Mouse (Mus musculus) intestine, embryonic 15.5 days (tissue): Measurements from ENCODE around the gene Rcc2. TPM values are rescaled to one million over a fixed set of nuclear protein-coding genes. Genes with fewer than 3 reads are reported as not detected.

Experiments used
- ATAC-seq: fragments of 200-750 bp; cut with Nextera tagmentation; 2 replicates; pipeline ENCODE4 v1.8.0; 2017; ENCODE audit warnings: moderate TSS enrichment, moderate library complexity
- H3K27ac ChIP-seq: fragments of 300-500 bp; sonication (generic); 2 replicates; pipeline ENCODE4 v1.5.1; 2015; ENCODE audit warnings: mild to moderate bottlenecking, inconsistent platforms
- H3K27me3 ChIP-seq: fragments of 300-500 bp; sonication (generic); replicated peaks from 2 replicates; pipeline ENCODE4 v1.6.1; 2015; ENCODE audit warnings: inconsistent platforms
- H3K36me3 ChIP-seq: fragments of 300-500 bp; sonication (generic); 2 replicates; pipeline ENCODE4 v1.6.1; 2015; ENCODE audit warnings: inconsistent platforms
- H3K4me1 ChIP-seq: fragments of 300-500 bp; sonication (generic); replicated peaks from 2 replicates; pipeline ENCODE4 v1.6.1; 2015; ENCODE audit warnings: inconsistent platforms
- H3K4me2 ChIP-seq: fragments of 300-500 bp; sonication (generic); replicated peaks from 2 replicates; pipeline ENCODE4 v1.6.1; 2015; ENCODE audit warnings: mild to moderate bottlenecking, inconsistent platforms
- H3K4me3 ChIP-seq: fragments of 300-500 bp; sonication (generic); replicated peaks from 2 replicates; pipeline ENCODE4 v1.5.1; 2015; ENCODE audit warnings: inconsistent platforms
- H3K9ac ChIP-seq: fragments of 300-500 bp; sonication (generic); 2 replicates; pipeline ENCODE4 v1.6.1; 2015; ENCODE audit warnings: inconsistent platforms
- H3K9me3 ChIP-seq: fragments of 300-500 bp; sonication (generic); 2 replicates; pipeline ENCODE4 v1.6.1; 2016; ENCODE audit warnings: inconsistent platforms
- WGBS: fragments of 180-500 bp; shearing (Covaris S2); methylation state at CpG from one replicate; pipeline ENCODE4 v1.1.7; 2015; 5-methylcytosine and 5-hydroxymethylcytosine counted together
- polyA plus RNA-seq: library from polyadenylated mRNA; unstranded; fragments of >200 nt; fragmentation: Nextera tagmentation; extraction: Ambion mirVana; gene quantifications from 2 replicates; pipeline ENCODE4 v1.2.1, GENCODE M21; 2015

The Rcc2 gene
- polyA plus RNA-seq, 1 experiment from 2014 or later: 43.8 TPM

- H3K4me3 ChIP-seq: peak overlapping the region; percentile 86
- H3K4me1 ChIP-seq: peaks cover 51% of the 10 kb centered on the region
- WGBS: 14% methylated on average over 8 of the region's 8 CpGs
- H3K9me3 ChIP-seq: no peaks in the 10 kb centered on the region
- no peak overlapping the region for H3K27ac ChIP-seq
- peak overlapping the region; percentile 93 for H3K9ac ChIP-seq
- H3K27me3 ChIP-seq: no peaks in the 10 kb centered on the region
- ATAC-seq: no peak
- H3K36me3 ChIP-seq: peaks cover 11% of the 10 kb centered on the region
- peak overlapping the region; percentile 93 for H3K4me2 ChIP-seq
Observed at GRCm38 (mm10) chr4:140703636-140704035, 3.3 kb downstream of the Rcc2 start.

DNA sequence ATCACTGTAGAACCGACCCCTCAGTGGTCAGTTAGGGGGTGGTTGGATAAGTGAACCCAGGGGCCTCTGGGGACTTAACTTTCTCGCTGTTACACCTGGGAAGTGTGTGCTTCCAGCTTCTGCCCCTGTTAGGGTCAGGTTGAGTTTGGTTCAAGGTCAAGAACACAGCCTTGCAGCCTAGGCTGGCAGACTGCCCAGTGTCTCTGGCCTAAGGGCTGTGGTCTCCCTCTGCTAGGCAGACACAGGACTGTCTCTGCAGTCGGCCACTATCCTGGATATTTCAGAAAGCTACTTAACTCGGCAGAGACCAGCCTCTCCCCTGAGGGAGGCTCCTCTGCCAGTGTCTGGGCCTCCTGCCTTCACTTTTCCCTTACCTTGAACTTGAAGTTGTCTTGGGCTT is 3.8 kb downstream of the Rcc2 start:
- Histone ChIP-seq H3K27me3 (no peaks in the 10 kb centered on the region), H3K4me3 (no peak overlapping the region), H3K4me1 (peaks cover 57% of the 10 kb centered on the region), H3K36me3 (peaks cover 16% of the 10 kb centered on the region), H3K27ac (no peak overlapping the region), H3K4me2 (peak overlapping the region; percentile 93), H3K9ac (peak overlapping the region; percentile 2), H3K9me3 (no peaks in the 10 kb centered on the region)
- ATAC-seq: no peak
- WGBS: 47% methylated on average over 4 of the region's 4 CpGs

DNA sequence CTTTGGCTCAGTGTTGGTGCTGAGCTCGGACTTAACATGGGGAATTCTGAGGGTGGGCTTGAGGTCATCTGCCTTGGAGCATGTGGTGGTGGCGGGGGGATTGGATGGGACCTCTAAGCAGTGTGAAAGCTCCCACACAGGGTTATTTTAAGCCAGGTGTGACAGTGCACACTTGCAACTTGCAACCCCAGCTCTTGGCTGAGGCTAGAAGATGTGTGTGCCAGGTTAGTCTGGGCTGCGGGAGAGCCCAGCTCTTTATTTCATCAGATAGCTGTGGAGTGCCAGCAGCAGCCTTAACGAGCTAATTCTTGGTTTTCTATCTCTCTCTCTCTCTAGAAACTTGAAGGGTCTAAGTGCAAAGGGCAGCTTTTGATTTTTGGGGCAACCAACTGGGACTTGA is 7.3 kb downstream of the Rcc2 start:
- WGBS: 65% methylated on average over 4 of the region's 4 CpGs
- Histone ChIP-seq H3K9ac (no peak overlapping the region), H3K27ac (peak overlapping the region; percentile 55), H3K9me3 (no peaks in the 10 kb centered on the region), H3K4me2 (peak overlapping the region; percentile 36), H3K4me1 (peaks cover 50% of the 10 kb centered on the region), H3K27me3 (no peaks in the 10 kb centered on the region), H3K36me3 (peaks cover 36% of the 10 kb centered on the region), H3K4me3 (no peak overlapping the region)
- ATAC-seq: no peak

DNA sequence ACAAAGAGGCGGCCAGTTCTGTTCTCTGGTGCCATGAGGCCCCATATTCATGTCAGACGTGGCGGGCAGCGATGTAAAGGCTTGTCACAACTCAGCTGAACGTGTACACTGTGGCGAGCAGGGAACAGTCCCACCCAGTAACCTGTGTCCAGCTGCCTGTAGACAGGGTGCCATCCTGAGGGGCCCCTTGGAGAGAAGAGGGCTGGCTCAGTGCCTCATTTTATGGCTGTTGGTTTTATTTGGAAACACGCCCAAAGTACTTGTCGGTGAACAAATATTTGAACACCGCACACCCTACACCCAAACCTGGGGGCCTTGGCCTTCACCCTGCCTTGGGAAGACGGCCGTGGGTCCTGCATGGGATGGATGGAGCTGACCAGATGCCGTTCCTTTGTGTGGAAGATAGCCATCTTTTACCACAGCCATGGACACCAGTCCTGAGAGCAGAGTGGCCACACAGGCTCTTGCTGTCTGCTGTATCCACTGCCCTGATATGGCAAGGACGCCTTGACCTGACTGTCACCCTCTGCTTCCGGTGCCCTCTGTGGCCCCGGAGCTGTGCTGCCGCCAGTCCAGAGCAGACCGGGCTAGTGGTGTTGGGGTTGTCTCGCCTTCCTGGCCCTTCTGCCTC is 8.1 kb downstream of the Rcc2 start:
- H3K27ac ChIP-seq: peak overlapping the region; percentile 55

GRCm38 (mm10) chr4:140709111-140709510 is 8.8 kb downstream of the Rcc2 start:
- Histone ChIP-seq H3K4me2 (0 out of 2 replicates have a peak overlapping the region, but pooled peaks have one; percentile 30), H3K4me1 (peaks cover 50% of the 10 kb centered on the region), H3K27me3 (no peaks in the 10 kb centered on the region), H3K9ac (no peak overlapping the region), H3K36me3 (peaks cover 46% of the 10 kb centered on the region), H3K9me3 (no peaks in the 10 kb centered on the region), H3K4me3 (no peak overlapping the region), H3K27ac (no peak overlapping the region)
- ATAC-seq: no peak
- 82% methylated on average over 7 of the region's 7 CpGs for WGBS

More for the DNA sequence above, 8.1 kb downstream of the Rcc2 start:
- peak overlapping the region; percentile 36 for H3K4me2 ChIP-seq
- H3K4me1 ChIP-seq: peaks cover 52% of the 10 kb centered on the region
- peak; percentile 85 for ATAC-seq
- H3K9me3 ChIP-seq: no peaks in the 10 kb centered on the region
- H3K27me3 ChIP-seq: no peaks in the 10 kb centered on the region
- no peak overlapping the region for H3K9ac ChIP-seq
- H3K4me3 ChIP-seq: no peak overlapping the region
- WGBS: 60% methylated on average over 18 of the region's 18 CpGs
- peaks cover 44% of the 10 kb centered on the region for H3K36me3 ChIP-seq

DNA sequence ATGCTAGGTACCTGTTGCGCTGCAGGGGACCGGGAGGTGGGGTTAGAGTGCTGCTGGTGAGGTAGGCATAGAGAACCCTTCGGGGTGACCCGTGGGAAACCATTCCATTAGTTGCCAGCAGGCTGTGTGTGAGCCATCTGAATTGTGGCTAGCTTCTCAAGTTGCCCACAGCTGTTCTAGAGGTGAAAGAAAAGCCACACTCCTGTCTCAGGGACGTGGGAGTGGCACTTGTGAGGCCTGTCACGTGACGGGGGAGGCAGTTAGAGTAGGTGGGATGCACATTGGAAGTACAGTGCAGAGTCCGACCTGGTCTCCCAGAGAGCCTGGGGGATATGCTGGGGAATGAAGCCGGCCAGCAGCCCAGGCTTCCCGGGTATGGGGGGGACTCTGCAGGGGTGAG is 9.3 kb downstream of the Rcc2 start:
- Histone ChIP-seq H3K4me2 (no peak overlapping the region), H3K36me3 (peaks cover 51% of the 10 kb centered on the region), H3K9me3 (no peaks in the 10 kb centered on the region), H3K9ac (no peak overlapping the region), H3K27ac (no peak overlapping the region), H3K4me1 (peaks cover 51% of the 10 kb centered on the region), H3K4me3 (no peak overlapping the region), H3K27me3 (no peaks in the 10 kb centered on the region)
- WGBS: 86% methylated on average over 10 of the region's 10 CpGs
- ATAC-seq: no peak

DNA sequence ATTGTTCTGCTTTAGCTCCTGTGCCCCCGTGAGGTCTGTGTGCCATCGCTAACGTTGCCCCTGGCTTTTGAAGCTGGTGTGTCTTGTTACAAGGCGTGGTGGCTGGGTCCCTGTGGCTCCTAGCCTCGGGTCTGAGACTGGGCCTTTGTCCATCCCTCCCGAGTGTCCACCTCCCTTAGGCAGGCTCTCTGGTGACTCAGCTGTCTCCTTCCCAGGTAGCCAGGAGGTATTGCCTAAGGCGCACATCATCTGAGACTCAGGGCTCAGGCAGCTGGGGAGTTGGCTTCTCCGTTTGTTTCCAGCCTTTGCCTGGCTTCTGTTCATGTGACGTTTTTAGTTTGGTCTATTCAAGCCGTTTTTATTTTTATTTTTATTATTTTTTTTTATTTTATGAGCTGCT is 10.4 kb downstream of the Rcc2 start:
- 77% methylated on average over 10 of the region's 10 CpGs for WGBS
- Histone ChIP-seq H3K9ac (no peak overlapping the region), H3K9me3 (no peaks in the 10 kb centered on the region), H3K27me3 (no peaks in the 10 kb centered on the region), H3K27ac (no peak overlapping the region), H3K4me1 (peaks cover 41% of the 10 kb centered on the region), H3K4me3 (no peak overlapping the region), H3K36me3 (peaks cover 58% of the 10 kb centered on the region), H3K4me2 (no peak overlapping the region)
- ATAC-seq: no peak

- Histone ChIP-seq H3K4me2 (no peak overlapping the region), H3K36me3 (peaks cover 60% of the 10 kb centered on the region)
Observed at GRCm38 (mm10) chr4:140711360-140711759, 11.0 kb downstream of the Rcc2 start.

GRCm38 (mm10) chr4:140713480-140714365 is 13.4 kb downstream of the Rcc2 start:
- H3K9me3 ChIP-seq: no peaks in the 10 kb centered on the region
- no peak overlapping the region for H3K4me3 ChIP-seq
- 39% methylated on average over 29 of the region's 29 CpGs for WGBS
- H3K9ac ChIP-seq: no peak overlapping the region
- peaks cover 74% of the 10 kb centered on the region for H3K36me3 ChIP-seq
- no peaks in the 10 kb centered on the region for H3K27me3 ChIP-seq
- H3K27ac ChIP-seq: 0 out of 2 replicates have a peak overlapping the region, but pooled peaks have one; percentile 11
- H3K4me1 ChIP-seq: peaks cover 18% of the 10 kb centered on the region
- no peak overlapping the region for H3K4me2 ChIP-seq
- ATAC-seq: peak; percentile 82

More at GRCm38 (mm10) chr4:140711360-140711759, 11.0 kb downstream of the Rcc2 start:
- ATAC-seq: no peak
- Histone ChIP-seq H3K9ac (no peak overlapping the region), H3K27ac (no peak overlapping the region), H3K4me1 (peaks cover 38% of the 10 kb centered on the region), H3K4me3 (no peak overlapping the region), H3K9me3 (no peaks in the 10 kb centered on the region), H3K27me3 (no peaks in the 10 kb centered on the region)
- WGBS: 88% methylated on average over 5 of the region's 5 CpGs

DNA sequence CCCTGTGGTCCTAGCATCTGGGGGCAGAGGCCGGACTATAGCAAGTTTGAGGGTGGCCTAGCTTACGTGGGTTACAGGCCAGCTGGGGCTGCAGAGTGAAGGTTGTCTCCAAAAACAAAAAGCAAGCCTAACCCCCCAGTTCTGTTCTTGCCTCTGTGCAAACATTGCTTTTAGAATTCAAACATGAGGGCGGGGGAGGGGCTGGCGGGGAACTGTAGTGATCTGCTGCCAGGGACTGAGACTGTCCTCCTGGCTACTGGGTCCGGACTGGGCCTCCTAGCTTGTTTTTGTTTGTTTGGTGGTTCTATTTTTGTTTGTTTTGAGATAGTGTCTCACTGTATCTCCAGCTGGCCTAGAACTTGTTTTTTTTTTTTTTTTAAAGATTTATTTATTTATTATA is 14.2 kb downstream of the Rcc2 start:
- Histone ChIP-seq H3K4me3 (no peak overlapping the region), H3K9ac (no peak overlapping the region), H3K27ac (no peak overlapping the region), H3K9me3 (no peaks in the 10 kb centered on the region), H3K27me3 (no peaks in the 10 kb centered on the region), H3K36me3 (peaks cover 75% of the 10 kb centered on the region), H3K4me2 (no peak overlapping the region), H3K4me1 (peaks cover 11% of the 10 kb centered on the region)
- no peak for ATAC-seq
- WGBS: 74% methylated on average over 5 of the region's 5 CpGs

GRCm38 (mm10) chr4:140716994-140717393 is 16.7 kb downstream of the Rcc2 start:
- peaks cover 11% of the 10 kb centered on the region; the same call in 1 of the 2 replicates for H3K4me1 ChIP-seq
- H3K36me3 ChIP-seq: peaks cover 84% of the 10 kb centered on the region
- no peak overlapping the region for H3K9ac ChIP-seq
- H3K27ac ChIP-seq: no peak overlapping the region
- WGBS: 91% methylated on average over 11 of the region's 11 CpGs
- no peaks in the 10 kb centered on the region for H3K9me3 ChIP-seq
- no peaks in the 10 kb centered on the region for H3K27me3 ChIP-seq
- H3K4me2 ChIP-seq: no peak overlapping the region
- no peak overlapping the region for H3K4me3 ChIP-seq
- ATAC-seq: no peak

- ATAC-seq: no peak
- H3K4me1 ChIP-seq: peaks cover 9% of the 10 kb centered on the region; the same call in 1 of the 2 replicates
- no peak overlapping the region for H3K27ac ChIP-seq
- no peak overlapping the region for H3K4me3 ChIP-seq
- no peaks in the 10 kb centered on the region for H3K27me3 ChIP-seq
- no peak overlapping the region for H3K9ac ChIP-seq
- 96% methylated on average over 9 of the region's 9 CpGs for WGBS
- H3K9me3 ChIP-seq: no peaks in the 10 kb centered on the region
- H3K36me3 ChIP-seq: peaks cover 81% of the 10 kb centered on the region
- H3K4me2 ChIP-seq: no peak overlapping the region
Observed at GRCm38 (mm10) chr4:140718436-140718835, 18.1 kb downstream of the Rcc2 start.
